Mouse (Mus musculus) gastrocnemius, adult 8-10 months (tissue): Measurements from ENCODE around the gene Dhx58. TPM values are rescaled to one million over a fixed set of nuclear protein-coding genes. Genes with fewer than 3 reads are reported as not detected.

ENCODE experiments used
- DNase-seq, 2 experiments: peaks; one replicate each; pipeline ENCODE4 v3.0.0; 2022; ENCODE audit warnings: low spot score in 2 of 2
- total RNA-seq, 4 experiments: library from RNA; stranded (reverse); gene quantifications; 2 replicates each; pipeline ENCODE4 v1.2.4; 2022

Gene Dhx58
- total RNA-seq, 4 experiments from 2014 or later, result 0.27 to 0.70 (median 0.28) TPM

GRCm38 (mm10) chr11:100722493-100723028 is 18.5 kb upstream of the Dhx58 start:
- no peak for DNase-seq

GRCm38 (mm10) chr11:100721776-100722492 is 17.9 kb upstream of the Dhx58 start:
- no peak for DNase-seq

- DNase-seq, result no peak
Measured at GRCm38 (mm10) chr11:100721254-100721653, 17.2 kb upstream of the Dhx58 start.

GRCm38 (mm10) chr11:100720345-100720744 is 16.3 kb upstream of the Dhx58 start:
- DNase-seq, result no peak

- no peak for DNase-seq
Measured at GRCm38 (mm10) chr11:100719893-100720292, 15.8 kb upstream of the Dhx58 start.

- no peak for DNase-seq
Measured at GRCm38 (mm10) chr11:100719312-100719711, 15.2 kb upstream of the Dhx58 start.

GRCm38 (mm10) chr11:100718866-100719265 is 14.8 kb upstream of the Dhx58 start:
- DNase-seq, result no peak

- no peak for DNase-seq
Measured at GRCm38 (mm10) chr11:100718462-100718861, 14.4 kb upstream of the Dhx58 start.

- no peak for DNase-seq
Measured at GRCm38 (mm10) chr11:100716649-100717048, 12.6 kb upstream of the Dhx58 start.

- no peak for DNase-seq
Measured at GRCm38 (mm10) chr11:100714948-100715347, 10.9 kb upstream of the Dhx58 start.

GRCm38 (mm10) chr11:100714534-100714915 is 10.5 kb upstream of the Dhx58 start:
- peak; percentile 66 to 67 for DNase-seq

- peak in 1 of 2 experiments; percentile 36 for DNase-seq
Measured at GRCm38 (mm10) chr11:100713735-100714533, 9.9 kb upstream of the Dhx58 start, which contains the start of gene Hspb9. Hspb9 (plus strand) TSS chr11:100713850.

- no peak for DNase-seq
Measured at GRCm38 (mm10) chr11:100713174-100713573, 9.1 kb upstream of the Dhx58 start.

GRCm38 (mm10) chr11:100711783-100712615 is 7.9 kb upstream of the Dhx58 start, which contains the start of gene Kat2a:
Kat2a (minus strand) TSS chr11:100712465.
- peak; percentile 59 to 80 for DNase-seq

GRCm38 (mm10) chr11:100710977-100711376 is 6.9 kb upstream of the Dhx58 start:
- DNase-seq, result no peak

GRCm38 (mm10) chr11:100710528-100710927 is 6.5 kb upstream of the Dhx58 start:
- no peak for DNase-seq

GRCm38 (mm10) chr11:100709201-100709810 is 5.2 kb upstream of the Dhx58 start:
- DNase-seq, result no peak

GRCm38 (mm10) chr11:100705095-100705747 is 1.1 kb upstream of the Dhx58 start:
- DNase-seq, result no peak

GRCm38 (mm10) chr11:100703366-100703765 is 705 bp downstream of the Dhx58 start:
- DNase-seq, result no peak

- DNase-seq, result no peak
Measured at GRCm38 (mm10) chr11:100702906-100703305, 1.2 kb downstream of the Dhx58 start.
